Mouse (Mus musculus) c-Kit-positive CD71-negative TER-119-negative erythroid progenitor cells, embryonic 14.5 days (primary cell): ENCODE data around the gene Nkpd1.
"Not testable (repeated sequence)": the region's sequence is repeated elsewhere in the genome, so short reads cannot be mapped to it uniquely, and the experiment has no call there.

ENCODE experiments used
- DNase-seq: peaks from one replicate; pipeline ENCODE4 v3.0.0-alpha.2; 2013; ENCODE audit warnings: low read depth

The Nkpd1 gene

DNA sequence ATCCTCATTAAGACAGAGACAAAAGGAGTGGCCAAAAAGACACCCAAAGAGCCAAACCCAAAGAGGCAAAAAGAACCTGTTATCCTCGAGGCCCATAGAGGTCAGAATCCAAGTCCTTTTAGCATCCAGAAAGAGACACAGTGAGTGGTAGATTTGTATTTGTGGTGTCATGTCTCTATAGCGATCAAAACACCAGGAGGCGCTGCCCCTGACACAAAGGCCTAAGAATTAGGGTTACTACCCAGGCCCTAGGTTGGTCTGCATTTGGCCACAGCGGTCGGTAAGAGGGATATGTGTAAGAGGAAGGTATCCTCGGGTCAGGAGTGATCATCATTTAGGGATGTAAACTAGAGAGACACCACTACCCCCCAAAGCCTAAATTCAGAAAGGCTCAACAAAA lies 11.3 kb upstream of the Nkpd1 start:
- no peak for DNase-seq

DNA sequence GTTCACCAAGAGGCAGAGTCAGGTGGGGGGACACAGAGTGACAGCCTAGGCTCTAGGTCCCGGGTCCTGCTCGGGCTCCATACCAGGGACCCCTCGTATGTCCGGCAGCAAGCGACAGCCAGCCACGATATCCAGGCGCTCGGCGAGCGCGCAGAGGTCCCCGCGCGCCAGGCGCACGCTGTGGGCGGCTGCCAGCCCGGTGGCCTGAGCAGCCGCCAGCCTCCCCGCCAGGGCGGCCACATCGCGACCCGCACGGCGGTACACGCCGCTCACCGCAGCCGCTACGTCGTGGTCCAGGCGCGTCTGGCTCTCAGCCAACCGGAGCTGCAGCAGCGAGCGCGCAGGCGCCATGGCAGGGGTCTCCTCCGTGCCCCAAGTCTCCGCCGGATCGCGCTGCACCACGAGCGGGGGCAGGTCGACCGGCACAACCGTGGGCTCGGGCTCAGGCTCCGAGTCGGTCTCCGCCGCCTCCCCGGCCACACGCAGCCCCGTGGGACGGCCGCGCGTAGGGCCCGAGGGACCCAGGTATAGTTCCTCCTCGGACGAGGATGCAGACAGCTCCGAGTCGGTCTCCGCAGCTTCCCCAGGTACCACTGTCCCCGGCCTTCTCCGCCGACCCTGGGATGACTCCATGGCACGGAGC lies 10.5 kb upstream of the Nkpd1 start:
- DNase-seq: no peak

DNA sequence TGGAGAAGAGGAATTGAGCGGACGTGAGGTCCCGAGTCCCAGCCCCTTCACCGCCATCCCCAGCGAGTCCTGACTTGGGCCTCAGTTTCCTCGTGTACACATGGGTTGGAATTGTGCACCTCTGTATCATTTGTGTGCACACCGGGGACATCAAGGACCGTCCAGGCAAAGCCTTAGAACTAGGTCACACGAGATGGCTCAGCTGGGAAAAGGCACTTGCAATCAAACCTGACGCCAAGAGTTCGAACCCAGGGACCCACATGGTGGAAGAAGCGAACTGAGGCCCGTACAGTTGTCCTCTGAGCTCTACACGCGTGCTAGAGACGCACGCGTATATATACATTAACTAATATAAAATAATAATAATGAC lies 10.0 kb upstream of the Nkpd1 start:
- no peak for DNase-seq

DNA sequence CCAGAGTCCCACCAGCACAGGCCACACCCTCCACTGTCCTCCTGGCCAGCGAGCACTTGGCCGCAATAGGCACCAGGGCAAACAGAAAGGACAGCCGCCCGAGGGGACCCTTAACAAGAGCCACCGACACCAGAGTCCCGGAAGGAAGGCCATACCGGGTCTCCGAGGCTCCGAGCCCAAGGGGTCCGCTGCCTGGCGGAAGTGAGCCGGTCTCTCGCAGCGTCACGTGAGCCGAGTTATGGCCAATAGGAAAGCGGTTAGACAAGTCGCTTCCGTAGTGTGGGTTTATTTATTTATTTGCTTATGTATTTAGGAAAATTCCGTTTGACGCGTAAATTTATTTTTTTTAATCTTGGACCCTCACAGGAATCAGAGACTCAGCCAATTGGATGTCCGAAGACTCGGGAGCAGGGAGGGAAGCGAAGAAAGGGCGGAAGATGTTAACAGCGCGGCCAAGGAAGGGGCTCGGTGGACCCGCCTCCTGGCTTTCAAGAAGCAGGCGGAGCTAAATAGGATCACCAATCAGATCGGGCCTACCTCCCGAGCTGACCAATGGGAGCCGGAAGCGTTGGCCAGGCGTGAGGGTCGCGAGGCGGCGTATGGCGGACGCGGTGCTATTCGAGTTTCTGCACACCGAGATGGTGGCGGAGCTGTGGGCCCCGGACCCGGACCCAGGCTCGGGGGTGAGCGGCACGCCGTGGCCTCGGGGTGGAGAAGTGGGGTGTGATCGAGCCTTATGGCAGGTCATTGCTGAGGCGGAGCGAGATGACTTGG lies 9.3 kb upstream of the Nkpd1 start, which contains the start of the genes Bloc1s3 and Trappc6a:
Gene Bloc1s3 (minus strand): TSS at position 218 of the 774 bp plus-strand sequence.
Gene Trappc6a (plus strand): TSS at position 246 of the 774 bp plus-strand sequence.
- peak; percentile 88 for DNase-seq

DNA sequence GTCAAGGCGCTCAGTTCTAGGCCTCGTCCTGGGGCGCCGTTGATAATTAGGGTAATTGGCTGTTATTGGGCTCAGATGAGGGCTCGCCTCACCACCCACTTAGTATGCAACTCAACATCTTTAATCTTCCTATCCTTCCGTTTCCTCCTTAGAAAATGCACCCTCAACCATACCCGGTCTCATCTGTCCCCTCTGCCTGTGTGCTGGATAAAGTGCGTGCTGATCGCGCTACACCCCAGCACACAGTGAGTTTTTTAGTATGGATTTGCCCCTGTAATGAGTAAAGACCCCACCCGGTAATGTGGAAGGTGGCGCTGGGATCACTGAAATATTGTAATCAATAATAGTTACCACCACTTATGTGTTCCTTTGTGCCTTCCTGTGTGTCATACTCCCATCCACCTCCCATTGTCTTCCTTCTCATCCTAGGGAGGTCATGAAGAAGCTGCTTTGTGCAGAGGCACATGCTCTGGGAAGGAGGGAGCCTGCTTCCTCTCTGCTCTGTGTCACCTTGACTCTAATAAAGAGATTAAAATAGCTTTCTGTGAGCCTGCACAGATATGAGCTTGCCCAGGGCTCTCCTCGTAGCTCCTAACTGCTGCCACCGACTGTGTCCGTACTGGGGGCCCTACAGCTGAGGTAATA lies 8.6 kb upstream of the Nkpd1 start:
- DNase-seq: no peak

DNA sequence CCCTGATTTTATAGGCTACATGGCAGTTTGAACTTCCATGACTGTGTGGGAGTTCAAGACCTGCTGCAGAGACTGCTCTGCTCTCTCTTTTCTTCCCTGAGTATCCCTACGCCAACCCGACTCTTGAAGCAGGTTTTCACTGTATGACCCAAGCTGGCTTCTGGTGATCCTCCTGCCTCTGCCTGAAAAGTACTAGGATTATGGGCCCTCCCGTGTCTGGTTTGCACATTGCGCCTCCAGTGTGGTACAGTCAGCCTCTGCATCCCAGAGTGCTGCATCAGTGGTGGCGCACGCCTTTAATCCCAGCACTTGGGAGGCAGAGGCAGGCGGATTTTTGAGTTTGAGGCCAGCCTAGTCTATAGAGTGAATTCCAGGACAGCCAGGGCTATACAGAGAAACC lies 7.9 kb upstream of the Nkpd1 start:
- DNase-seq: no peak

DNA sequence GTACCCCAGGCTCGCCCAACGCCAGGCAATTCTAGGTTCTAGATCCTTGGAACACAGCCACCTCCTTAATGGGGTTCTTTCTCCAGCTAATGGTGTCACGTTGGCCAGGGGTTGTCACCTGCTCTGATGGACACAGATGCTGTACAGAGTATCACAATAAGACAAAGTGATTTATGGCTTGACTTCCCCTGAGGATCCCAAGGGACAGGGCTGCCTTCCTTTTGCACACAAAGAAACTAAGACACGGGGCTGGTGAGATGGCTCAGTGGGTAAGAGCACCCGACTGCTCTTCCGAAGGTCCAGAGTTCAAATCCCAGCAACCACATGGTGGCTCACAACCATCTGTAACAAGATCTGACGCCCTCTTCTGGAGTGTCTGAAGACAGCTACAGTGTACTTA lies 5.7 kb upstream of the Nkpd1 start:
- not testable (repeated sequence) for DNase-seq

DNA sequence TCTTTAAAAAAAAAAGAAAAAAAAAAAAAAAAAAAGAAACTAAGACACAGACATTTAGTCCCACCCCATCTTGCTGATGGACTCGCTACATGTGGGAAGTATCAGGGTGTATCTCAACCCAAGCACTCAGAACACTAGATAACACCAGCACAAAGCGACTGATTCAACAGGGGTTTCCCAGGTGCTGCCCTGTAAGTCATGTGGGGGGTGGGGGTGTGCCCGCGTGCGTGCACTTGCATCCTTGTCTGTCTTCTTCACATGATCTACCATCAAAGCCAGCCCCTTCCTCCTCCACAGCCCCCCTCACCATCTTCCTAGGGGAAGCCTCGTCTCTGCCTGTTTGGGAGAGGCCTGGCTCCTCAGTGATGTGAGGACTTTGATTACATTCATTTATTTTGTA lies 5.3 kb upstream of the Nkpd1 start:
- no peak for DNase-seq

DNA sequence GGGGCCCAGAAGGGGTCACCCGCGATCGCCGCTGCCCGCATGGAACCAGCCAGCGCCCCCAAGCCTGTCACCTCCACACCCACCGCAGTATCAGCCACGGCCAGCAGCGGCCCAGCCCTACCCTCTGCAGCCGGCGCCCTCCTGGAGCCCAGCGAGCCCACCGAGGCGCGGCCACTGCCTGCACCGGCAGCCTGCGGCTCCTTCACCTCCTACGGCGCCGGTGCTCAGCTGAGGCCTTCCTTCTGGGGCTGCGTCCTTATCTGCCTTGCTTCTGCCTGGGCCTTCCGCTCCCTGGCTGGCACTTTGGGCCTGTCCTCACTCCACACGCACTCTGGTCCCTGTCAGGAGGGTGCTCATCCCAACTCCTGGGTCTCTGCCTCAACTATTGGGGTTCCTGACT lies 2.4 kb downstream of the Nkpd1 start:
- DNase-seq: no peak

DNA sequence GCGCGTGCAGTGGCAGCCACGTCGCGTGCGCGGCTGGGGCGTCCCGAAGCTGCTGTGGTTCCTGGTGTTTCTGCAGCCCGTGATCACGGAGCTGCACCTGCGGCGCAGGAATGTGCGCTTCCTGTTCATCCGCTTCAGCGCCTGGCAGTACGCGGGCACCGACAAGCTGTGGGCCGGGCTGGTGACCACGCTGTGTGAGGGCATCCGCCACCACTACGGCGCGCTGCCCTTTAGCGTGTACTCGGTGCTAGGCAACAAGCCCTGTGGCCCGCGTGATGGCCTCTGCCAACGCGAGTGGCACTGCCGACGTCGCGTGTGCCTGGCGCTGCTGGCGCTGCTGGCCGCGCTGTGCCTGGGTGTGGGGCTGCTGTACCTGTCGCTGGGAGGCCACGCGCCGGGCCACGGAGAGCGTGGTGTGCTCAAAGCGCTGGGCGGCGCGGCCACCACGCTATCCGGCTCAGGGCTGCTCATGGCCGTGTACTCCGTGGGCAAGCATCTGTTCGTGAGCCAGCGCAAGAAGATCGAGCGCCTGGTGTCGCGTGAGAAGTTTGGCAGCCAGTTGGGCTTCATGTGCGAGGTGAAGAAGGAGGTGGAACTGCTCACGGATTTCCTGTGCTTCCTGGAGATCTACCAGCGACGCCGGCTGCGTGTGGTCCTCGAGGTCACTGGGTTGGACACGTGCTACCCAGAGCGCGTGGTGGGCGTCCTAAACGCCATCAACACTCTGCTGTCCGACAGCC lies 5.5 kb downstream of the Nkpd1 start:
- DNase-seq: no peak

DNA sequence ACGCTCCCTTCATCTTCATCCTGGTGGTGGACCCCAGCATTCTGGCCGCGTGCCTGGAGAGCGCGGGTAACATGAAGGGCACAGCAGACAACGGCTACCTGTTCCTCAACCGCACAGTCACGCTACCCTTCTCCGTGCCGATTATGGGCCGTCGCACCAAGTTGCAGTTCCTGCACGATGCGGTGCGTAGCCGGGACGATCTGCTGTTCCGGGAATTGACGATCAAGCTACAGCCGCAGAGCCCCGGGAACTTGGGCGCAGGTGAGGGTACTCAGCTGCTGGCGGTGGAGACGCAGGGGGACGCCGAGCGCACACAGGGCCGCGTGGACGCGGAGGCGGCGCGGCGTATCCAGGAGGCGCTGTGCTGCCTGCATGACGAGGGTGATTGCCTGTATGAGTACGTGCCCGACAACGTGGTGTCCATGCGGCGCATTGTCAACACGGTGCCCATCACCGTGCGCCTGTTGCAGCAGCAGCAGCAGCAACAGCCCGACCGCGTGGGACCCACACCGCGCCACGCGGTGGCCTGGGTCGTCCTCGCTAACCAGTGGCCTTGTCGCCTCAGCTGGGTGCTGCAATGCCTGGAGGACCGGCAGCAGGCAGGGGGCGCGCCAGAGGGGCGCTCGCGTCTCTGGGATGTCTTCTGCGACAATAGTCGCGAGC lies 6.2 kb downstream of the Nkpd1 start:
- DNase-seq: no peak

DNA sequence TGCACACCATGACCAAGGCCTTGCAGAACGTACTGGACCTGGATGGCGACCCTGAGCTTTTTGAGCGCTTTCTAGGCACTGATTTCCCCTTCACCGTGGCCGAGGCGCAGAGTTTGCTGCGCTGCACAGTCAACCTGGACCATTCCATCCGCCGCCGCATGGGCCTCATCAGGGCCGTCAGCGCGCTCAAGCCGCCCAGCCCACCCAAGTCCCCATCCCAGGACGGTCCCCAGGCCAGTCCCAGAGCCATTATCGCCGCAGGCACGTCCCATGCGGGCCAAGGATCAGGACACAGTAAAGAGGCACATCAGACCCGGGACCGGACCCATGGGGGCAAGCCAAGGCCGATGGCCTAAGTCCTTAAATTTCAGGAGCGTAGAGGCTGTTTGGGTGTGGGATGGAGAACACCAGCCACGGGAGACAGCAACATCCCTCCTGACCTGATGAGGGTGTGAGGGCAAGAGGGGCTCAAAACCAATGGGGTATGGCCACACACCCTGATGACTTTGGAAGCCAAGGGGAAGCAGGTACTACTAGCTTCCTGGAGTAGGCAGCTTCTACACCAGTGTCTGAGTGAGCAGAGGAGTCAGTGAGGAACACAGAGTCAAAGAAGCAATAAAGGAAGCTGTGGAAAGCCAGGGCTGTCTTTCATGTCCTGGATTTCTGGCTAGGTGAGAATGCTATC lies 6.9 kb downstream of the Nkpd1 start:
- DNase-seq: no peak

DNA sequence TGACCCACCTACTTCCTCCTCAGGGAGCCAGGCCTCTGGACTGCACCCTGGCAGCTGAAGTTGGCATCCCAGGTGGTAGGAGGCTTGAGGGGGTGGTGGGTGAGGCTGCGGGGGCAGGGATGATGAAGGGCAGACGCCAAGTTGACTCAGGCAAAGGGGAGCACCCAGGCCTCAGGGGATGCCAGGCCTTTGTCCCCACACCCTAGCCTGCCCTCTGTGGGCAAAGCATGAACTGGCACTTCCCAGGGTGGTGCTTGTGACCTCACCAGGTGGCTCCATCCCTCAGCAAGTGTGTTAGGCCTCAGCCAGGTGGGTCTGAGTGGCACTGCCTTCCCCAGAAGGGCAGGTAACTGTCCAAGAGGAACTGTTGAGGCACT lies 7.5 kb downstream of the Nkpd1 start:
- DNase-seq: no peak

DNA sequence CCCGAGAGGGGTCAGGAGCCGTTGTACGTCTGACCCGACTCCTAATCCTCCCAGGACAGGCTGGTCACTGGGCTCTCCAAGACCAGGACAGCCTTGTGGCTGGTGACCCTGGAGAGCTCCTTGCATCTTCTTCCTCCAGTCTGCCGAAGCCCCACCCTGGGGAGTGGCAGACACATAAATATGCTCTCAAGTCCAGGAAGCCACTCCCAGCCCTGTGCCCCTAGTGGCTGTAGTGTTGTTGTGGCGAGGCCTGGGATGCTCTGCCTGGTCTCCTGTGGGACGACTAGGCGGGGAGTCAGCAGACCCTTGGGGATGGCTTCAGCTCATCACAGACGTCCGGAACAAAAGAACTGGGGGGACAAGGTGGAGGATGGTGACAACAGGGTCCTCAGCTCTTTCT lies 13.4 kb downstream of the Nkpd1 start:
- no peak for DNase-seq

DNA sequence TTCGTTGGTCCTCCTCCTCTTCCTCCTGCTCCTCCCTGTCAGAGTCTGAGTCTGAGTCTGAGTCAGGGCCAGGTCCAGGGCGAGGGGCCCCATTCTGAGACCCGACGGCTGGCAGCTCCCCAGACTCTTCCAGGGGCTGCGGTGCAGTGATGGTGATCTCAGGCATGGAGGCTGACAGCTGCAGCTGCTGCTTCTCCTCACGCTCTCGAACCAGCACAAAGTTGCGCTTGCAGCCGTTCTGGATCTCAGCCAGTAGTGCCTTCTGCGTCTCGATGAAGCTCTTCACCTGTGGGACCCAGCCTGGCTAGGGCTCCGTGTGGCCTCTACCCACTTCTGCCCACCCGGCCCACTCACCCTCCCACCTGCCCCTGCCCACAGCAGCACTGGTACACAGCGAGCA lies 14.6 kb downstream of the Nkpd1 start:
- DNase-seq: no peak

DNA sequence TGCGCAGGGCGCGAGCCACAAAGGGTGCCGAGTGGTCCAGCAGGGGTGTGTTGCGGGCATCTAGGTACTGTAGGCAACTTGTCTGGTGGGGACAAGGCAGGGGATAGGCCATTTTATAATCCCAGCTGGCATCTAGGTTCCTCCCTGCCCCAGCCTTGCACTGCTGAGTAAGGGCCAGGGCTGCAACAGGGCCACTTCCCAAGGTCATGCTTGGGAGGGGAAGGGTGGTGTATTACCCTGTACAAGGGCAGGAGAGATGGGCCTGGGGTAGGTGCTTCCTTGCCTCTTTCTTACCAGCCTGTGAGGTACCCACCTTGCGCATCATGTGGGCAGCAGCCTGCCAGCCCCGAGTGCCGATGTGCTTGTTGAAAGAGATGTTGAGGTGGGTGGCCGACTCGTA lies 17.0 kb downstream of the Nkpd1 start:
- no peak for DNase-seq

DNA sequence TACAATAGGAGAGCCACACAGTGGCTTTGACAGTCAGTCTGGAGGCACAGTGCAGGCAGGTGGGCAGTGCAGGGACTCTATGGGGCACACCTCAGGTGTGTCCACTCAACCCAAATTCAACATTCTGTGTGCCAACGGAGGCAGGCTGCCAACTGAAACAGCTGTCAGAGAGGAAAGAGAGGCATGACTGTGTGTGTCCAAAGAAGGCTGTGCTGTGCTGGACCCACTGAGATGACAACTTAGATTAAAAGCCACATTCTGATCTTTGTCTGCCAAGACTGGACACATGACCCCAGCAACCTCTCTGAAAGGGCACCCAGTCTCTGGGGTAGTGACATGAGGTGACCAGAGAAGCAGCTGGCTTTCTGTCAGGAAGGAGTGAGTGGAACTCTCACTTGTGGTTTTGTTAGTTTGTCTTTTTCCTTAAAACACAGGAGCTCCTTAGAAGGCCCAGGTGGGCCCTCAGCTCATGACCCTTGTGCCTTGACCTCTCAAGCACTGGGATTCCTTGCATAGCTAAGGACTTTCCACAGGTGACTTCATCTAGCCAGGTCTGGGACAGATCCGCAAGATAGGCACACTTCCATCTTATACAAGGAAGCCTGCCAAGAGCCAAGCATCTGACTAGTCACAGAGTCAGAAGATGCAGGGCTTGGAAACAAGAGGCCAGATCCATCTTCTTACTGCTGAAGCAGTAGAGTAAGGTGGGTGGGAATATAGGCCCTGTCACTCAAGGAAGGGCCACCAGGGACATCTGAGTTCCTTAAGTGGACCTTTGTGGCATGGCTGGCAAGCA lies 23.3 kb downstream of the Nkpd1 start:
- DNase-seq: no peak

DNA sequence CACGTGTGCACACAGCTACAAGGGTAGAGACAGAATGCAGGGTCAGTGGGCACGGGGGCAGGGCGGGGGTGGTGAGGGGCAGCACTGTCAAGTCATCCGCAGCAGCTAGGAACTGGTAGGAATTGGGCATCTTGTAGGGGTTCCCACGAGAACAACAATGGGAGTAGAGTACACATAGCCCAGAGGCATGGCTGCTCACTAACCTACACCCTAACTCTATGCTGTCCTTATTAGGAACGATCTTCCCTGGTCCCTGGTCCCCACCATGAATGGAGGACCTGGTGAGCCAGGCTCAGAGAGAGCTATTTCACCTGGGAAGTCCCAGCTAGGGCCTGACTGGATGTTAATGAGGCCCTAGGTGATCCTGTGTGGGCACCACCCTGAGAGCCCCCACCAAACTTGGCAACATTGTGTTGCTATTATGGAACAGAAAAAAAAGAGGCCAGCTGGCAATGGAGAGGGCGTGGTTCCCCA lies 24.1 kb downstream of the Nkpd1 start:
- DNase-seq: no peak

DNA sequence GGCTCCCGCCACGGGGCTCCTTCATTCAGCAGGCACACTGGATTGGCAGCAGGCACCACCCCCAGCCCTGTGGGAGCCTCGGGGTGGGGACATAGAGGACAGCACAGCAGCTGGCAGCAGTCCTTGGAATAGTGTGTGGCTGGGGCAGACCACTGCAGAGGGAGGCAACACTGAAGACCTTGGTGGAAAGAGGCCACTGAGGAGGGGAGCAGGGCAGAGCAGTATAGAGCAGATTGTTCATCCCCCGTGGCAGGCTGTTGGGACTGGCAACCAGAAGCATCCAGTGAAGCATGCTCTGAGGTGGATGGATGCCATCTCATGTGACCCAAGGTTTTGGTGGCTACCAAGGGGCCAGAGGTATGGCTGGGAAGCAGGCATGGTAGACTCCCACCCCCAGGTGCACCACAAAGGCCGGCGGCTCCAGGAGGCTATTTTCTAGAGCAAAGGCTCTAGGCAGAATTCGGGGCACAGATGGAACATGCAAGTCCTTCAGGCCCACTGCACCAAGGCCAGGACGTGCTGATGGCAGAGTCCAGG lies 24.6 kb downstream of the Nkpd1 start:
- no peak for DNase-seq

DNA sequence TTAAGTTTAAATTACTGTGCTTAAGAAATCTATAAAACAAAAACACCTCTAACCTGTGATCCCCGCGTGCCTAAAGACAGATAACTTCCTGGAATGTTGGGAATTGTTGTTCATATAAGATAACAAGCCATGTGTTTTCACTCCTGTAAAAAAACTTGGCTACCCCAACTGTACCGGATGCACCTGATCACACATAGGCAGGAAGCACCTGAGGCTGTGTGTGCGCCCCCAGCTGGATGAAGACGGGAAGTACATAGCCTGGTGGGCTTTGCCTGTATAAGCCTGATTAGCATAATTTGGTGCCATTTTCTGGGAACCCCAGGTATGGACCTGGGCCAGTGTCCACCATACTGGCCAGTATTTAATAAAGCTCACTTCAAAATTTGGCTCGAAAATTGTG lies 25.9 kb downstream of the Nkpd1 start:
- no peak for DNase-seq
